Mouse (Mus musculus) MEL (cell line): ENCODE measurements around the gene Ctns. TPM values are rescaled to one million over a fixed set of nuclear protein-coding genes. Genes with fewer than 3 reads are reported as not detected.

Source experiments
- DNase-seq: peaks from one replicate; pipeline ENCODE4 v3.0.0; 2011; ENCODE audit warnings: low read depth, low spot score
- H3K27ac ChIP-seq: 2 replicates; pipeline ENCODE4 v1.5.1; 2012; ENCODE audit warnings: low read depth, mild to moderate bottlenecking, control low read depth, low read length, moderate library complexity; ENCODE audit not compliant: control insufficient read depth
- H3K27me3 ChIP-seq, 2 experiments: fragments of 150-350 bp in 1 of 2; sonication (generic) in 1 of 2; 2 replicates each; pipeline ENCODE4 v1.6.1; 2012; ENCODE audit warnings: low read length in 2 of 2, mild to moderate bottlenecking in 2 of 2, improper control_type of control experiment in 1 of 2, moderate library complexity in 1 of 2; ENCODE audit not compliant: insufficient read depth in 2 of 2, control insufficient read depth in 1 of 2
- H3K36me3 ChIP-seq, 2 experiments: 2 replicates each; pipeline ENCODE4 v1.6.1; 2012 to 2014; ENCODE audit warnings: low read length in 2 of 2, improper control_type of control experiment in 1 of 2, inconsistent platforms in 1 of 2, mild to moderate bottlenecking in 1 of 2; ENCODE audit not compliant: insufficient read depth in 2 of 2, control insufficient read depth in 1 of 2
- H3K4me1 ChIP-seq, 2 experiments: fragments of 150-350 bp in 1 of 2; sonication (generic) in 1 of 2; 2 replicates each; pipeline ENCODE4 v1.6.1; 2012; ENCODE audit warnings: low read length in 2 of 2, improper control_type of control experiment in 1 of 2, mild to moderate bottlenecking in 1 of 2; ENCODE audit not compliant: insufficient read depth in 2 of 2, control insufficient read depth in 1 of 2
- H3K4me3 ChIP-seq, 2 experiments: fragments of 150-350 bp in 1 of 2; sonication (generic) in 1 of 2; 2 replicates each; pipeline ENCODE4 v1.5.1; 2012; ENCODE audit warnings: low read depth in 2 of 2, low read length in 2 of 2, mild to moderate bottlenecking in 2 of 2, moderate library complexity in 2 of 2, control low read depth in 1 of 2, improper control_type of control experiment in 1 of 2; ENCODE audit not compliant: control insufficient read depth in 1 of 2, insufficient read depth in 1 of 2
- H3K79me2 ChIP-seq: 2 replicates; pipeline ENCODE4 v1.6.1; 2012; ENCODE audit warnings: mild to moderate bottlenecking, low read length, moderate library complexity; ENCODE audit not compliant: control insufficient read depth, poor library complexity, insufficient read depth
- H3K9ac ChIP-seq: 2 replicates; pipeline ENCODE4 v1.6.1; 2012; ENCODE audit warnings: low read depth, mild to moderate bottlenecking, control low read depth, low read length, moderate library complexity; ENCODE audit not compliant: control insufficient read depth, poor library complexity, severe bottlenecking
- H3K9me3 ChIP-seq: fragments of 150-350 bp; sonication (generic); replicated peaks from 2 replicates; pipeline ENCODE4 v1.6.1; 2012; ENCODE audit warnings: mild to moderate bottlenecking, low read length, improper control_type of control experiment, moderate library complexity; ENCODE audit not compliant: insufficient read depth
- BHLHE40 ChIP-seq: IDR thresholded peaks from 2 replicates; pipeline ENCODE4 v1.6.1; 2012; ENCODE audit warnings: low read depth, mild to moderate bottlenecking, inconsistent platforms, low read length, improper control_type of control experiment, borderline replicate concordance
- CHD1 ChIP-seq: IDR thresholded peaks from 2 replicates; pipeline ENCODE4 v1.6.1; 2012; ENCODE audit warnings: low read depth, mild to moderate bottlenecking, inconsistent platforms, low read length, improper control_type of control experiment
- CHD2 ChIP-seq: IDR thresholded peaks from 2 replicates; pipeline ENCODE4 v1.6.1; 2011; ENCODE audit warnings: low read length, improper control_type of control experiment
- CTCF ChIP-seq, 3 experiments: IDR thresholded peaks in 2 of 3; conservative IDR thresholded peaks in 1 of 3; 2 replicates each; pipeline ENCODE4 v1.5.1; 2011 to 2012; ENCODE audit warnings: low read length in 3 of 3, low read depth in 2 of 3, mild to moderate bottlenecking in 2 of 3, improper control_type of control experiment in 1 of 3, inconsistent platforms in 1 of 3, mixed read lengths in 1 of 3, moderate library complexity in 1 of 3; ENCODE audit not compliant: control insufficient read depth in 1 of 3, insufficient read depth in 1 of 3, poor library complexity in 1 of 3, severe bottlenecking in 1 of 3
- HCFC1 ChIP-seq: IDR thresholded peaks from 2 replicates; pipeline ENCODE4 v1.6.1; 2012; ENCODE audit warnings: low read depth, mild to moderate bottlenecking, inconsistent platforms, low read length, improper control_type of control experiment, moderate library complexity
- JUND ChIP-seq: IDR thresholded peaks from 2 replicates; pipeline ENCODE4 v1.6.1; 2011; ENCODE audit warnings: low read depth, mild to moderate bottlenecking, improper control_type of control experiment, low read length
- MXI1 ChIP-seq: IDR thresholded peaks from 2 replicates; pipeline ENCODE4 v1.6.1; 2011; ENCODE audit warnings: mild to moderate bottlenecking, low read depth, low read length, improper control_type of control experiment
- MYC ChIP-seq: IDR thresholded peaks from 2 replicates; pipeline ENCODE4 v1.6.1; 2011; ENCODE audit warnings: low read depth, mild to moderate bottlenecking, low read length, improper control_type of control experiment, moderate library complexity
- NRF1 ChIP-seq: IDR thresholded peaks from 2 replicates; pipeline ENCODE4 v1.6.1; 2014; ENCODE audit warnings: low read depth, mild to moderate bottlenecking, inconsistent platforms, low read length, improper control_type of control experiment, moderate library complexity; ENCODE audit not compliant: poor library complexity, insufficient read depth, severe bottlenecking
- POLR2AphosphoS2 ChIP-seq: IDR thresholded peaks from 2 replicates; pipeline ENCODE4 v1.6.1; 2011; ENCODE audit warnings: low read length, improper control_type of control experiment
- POLR2AphosphoS5 ChIP-seq: IDR thresholded peaks from 2 replicates; pipeline ENCODE4 v1.6.1; 2012; ENCODE audit warnings: low read depth, borderline replicate concordance, mild to moderate bottlenecking, inconsistent platforms, low read length, moderate library complexity, mixed read lengths
- TAL1 ChIP-seq: IDR thresholded peaks from 2 replicates; pipeline ENCODE4 v1.6.1; 2012; ENCODE audit warnings: mild to moderate bottlenecking, inconsistent platforms, low read length, moderate library complexity, mixed read lengths
- USF2 ChIP-seq, 2 experiments: IDR thresholded peaks; 2 replicates each; pipeline ENCODE4 v1.6.1; 2011 to 2012; ENCODE audit warnings: improper control_type of control experiment in 2 of 2, low read length in 2 of 2, borderline replicate concordance in 1 of 2, inconsistent platforms in 1 of 2, low read depth in 1 of 2, mild to moderate bottlenecking in 1 of 2; ENCODE audit not compliant: insufficient read depth in 1 of 2
- polyA plus RNA-seq, 2 experiments: library from polyadenylated mRNA; stranded (reverse) in 1 of 2; unstranded in 1 of 2; fragments of >175 nt in 1 of 2; fragments of >200 nt in 1 of 2; gene quantifications; 2 replicates each; pipeline versions ENCODE4 v1.2.1 to v1.2.4; 2012; ENCODE audit warnings: low replicate concordance in 2 of 2, low read depth in 1 of 2; ENCODE audit not compliant: insufficient read length in 2 of 2, insufficient read depth in 1 of 2, missing spikeins in 1 of 2
- total RNA-seq: library from RNA; depleted of rRNA; stranded (reverse); fragments of 300-350 nt; gene quantifications from 2 replicates; pipeline ENCODE4 v1.2.3, GENCODE M21; 2012

Gene Ctns
- total and polyA plus RNA-seq, 3 experiments, result 5.4 to 9.4 TPM; not detected in 1

DNA sequence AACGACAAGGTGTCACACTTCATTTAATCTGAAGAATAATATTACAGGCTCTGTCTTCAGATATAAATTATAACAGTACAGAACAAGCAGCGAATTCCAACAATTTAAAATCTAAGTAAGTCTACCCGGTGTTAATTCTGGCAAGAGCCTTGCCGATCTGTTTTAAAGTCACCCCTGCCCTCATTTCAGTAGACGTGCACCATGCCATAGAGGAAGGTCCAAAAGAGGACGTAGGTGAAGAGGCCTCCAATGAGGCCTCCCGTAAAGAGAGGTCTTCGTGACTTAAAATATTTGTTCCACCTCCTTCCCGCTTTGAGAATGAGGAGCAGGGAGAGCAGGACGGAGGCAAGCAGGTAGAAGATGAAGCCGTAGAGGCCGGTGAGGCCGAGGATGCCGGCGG is 22.7 kb downstream of the Ctns start:
- Histone ChIP-seq H3K4me3 (peak overlapping the region; percentile 85 to 91), H3K79me2 (peaks cover 38% of the 10 kb centered on the region), H3K9me3 (no peaks in the 10 kb centered on the region), H3K27ac (peak overlapping the region; percentile 57), H3K27me3 (no peaks in the 10 kb centered on the region), H3K9ac (peak overlapping the region; percentile 88), H3K4me1 (peaks cover 4 to 12% of the 10 kb centered on the region in 2 experiments), H3K36me3 (peaks cover 12 to 19% of the 10 kb centered on the region in 2 experiments; a peak in 3 of 4 replicates)
- no peak for TF ChIP-seq BHLHE40
- TF ChIP-seq NRF1, result no peak
- TF ChIP-seq POLR2AphosphoS5, result no peak
- TF ChIP-seq MYC, result peak; percentile 48; the same call in 1 of the 2 replicates
- TF ChIP-seq CHD2, result no peak
- peak; percentile 72 for DNase-seq

DNA sequence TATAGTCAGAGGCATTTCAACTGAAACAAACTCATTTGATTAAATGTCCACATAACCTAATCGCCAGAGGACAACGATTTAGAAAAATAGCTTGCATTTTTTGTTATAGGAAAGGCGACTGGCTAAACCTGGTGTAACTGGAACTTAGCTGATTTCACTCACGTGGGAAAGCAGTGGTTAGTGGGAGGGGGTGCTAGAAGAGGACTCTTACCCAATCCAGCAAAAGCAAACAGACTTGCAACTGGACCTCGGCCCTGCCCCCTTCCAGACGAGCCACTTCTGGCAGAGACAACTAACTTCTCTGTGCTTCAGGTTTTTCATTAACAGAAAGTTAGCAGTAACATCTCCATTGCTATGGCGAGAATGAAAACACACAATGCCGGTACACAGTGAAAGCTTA is 23.2 kb downstream of the Ctns start:
- TF ChIP-seq JUND (no peak), CTCF (IDR thresholded peaks at IDR 0.05 in 2 of 3, conservative IDR thresholded peaks at IDR 0.05 in 1 of 3; ENCODE audit: control insufficient read depth in 1 of 3, insufficient read depth in 1 of 3, low read depth in 2 of 3, low read length in 3 of 3, poor library complexity in 1 of 3, severe bottlenecking in 1 of 3) (no peak), HCFC1 (peak; percentile 3; the same call in 1 of the 2 replicates)
- H3K9me3 ChIP-seq, result no peaks in the 10 kb centered on the region
- H3K9ac ChIP-seq, result peak overlapping the region; percentile 88
- peaks cover 4 to 12% of the 10 kb centered on the region in 2 experiments for H3K4me1 ChIP-seq
- H3K4me3 ChIP-seq, result peak overlapping the region; percentile 85 to 91
- H3K79me2 ChIP-seq, result peaks cover 38% of the 10 kb centered on the region
- peak; percentile 36 for DNase-seq
- H3K27ac ChIP-seq, result no peak overlapping the region
- no peaks in the 10 kb centered on the region for H3K27me3 ChIP-seq
- H3K36me3 ChIP-seq, result peaks cover 12 to 19% of the 10 kb centered on the region in 2 experiments; a peak in 3 of 4 replicates

DNA sequence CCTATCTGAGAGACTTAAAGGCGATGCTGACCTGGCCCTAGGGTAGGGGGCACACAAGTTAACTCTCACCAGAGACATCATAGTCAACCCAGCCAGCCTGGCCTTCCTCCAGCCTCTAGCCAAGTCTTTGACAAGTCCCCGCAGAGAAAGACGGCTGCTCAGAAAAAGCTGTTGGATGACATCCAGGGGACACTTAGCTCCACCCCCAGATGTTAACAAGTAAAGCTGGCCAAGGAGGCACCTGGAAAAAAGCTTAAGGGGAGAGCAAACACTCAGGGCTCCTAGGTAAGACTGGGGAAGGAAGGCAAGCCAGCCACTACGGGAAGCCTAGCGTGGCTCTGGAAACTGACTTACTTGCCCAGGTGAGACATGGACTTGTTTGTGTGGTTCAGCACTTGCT is 26.7 kb downstream of the Ctns start:
- TF ChIP-seq POLR2AphosphoS2 (no peak), NRF1 (no peak), POLR2AphosphoS5 (no peak), TAL1 (no peak), USF2 (IDR thresholded peaks at IDR 0.05; ENCODE audit: borderline replicate concordance in 1 of 2, insufficient read depth in 1 of 2, low read depth in 1 of 2, low read length in 2 of 2) (no peak), MXI1 (no peak), CHD1 (no peak), JUND (no peak)
- H3K36me3 ChIP-seq, result peaks cover 12 to 17% of the 10 kb centered on the region in 2 experiments; a peak in 3 of 4 replicates
- no peak overlapping the region for H3K9ac ChIP-seq
- no peak overlapping the region for H3K27ac ChIP-seq
- H3K4me1 ChIP-seq, result peaks cover 4 to 7% of the 10 kb centered on the region in 2 experiments
- no peaks in the 10 kb centered on the region for H3K9me3 ChIP-seq
- no peak overlapping the region for H3K4me3 ChIP-seq
- no peak for DNase-seq
- H3K79me2 ChIP-seq, result peaks cover 31% of the 10 kb centered on the region
- H3K27me3 ChIP-seq, result no peaks in the 10 kb centered on the region
